Mouse (Mus musculus) ovary, postnatal 10 days (tissue): Measurements from ENCODE around the gene Trappc13.

Source experiments
- DNase-seq: peaks from one replicate; pipeline ENCODE4 v3.0.0; 2022; ENCODE audit warnings: low spot score

The Trappc13 gene

GRCm38 (mm10) chr13:104114827-104115226, 63.4 kb downstream of the Trappc13 start:
- DNase-seq, result no peak

DNA sequence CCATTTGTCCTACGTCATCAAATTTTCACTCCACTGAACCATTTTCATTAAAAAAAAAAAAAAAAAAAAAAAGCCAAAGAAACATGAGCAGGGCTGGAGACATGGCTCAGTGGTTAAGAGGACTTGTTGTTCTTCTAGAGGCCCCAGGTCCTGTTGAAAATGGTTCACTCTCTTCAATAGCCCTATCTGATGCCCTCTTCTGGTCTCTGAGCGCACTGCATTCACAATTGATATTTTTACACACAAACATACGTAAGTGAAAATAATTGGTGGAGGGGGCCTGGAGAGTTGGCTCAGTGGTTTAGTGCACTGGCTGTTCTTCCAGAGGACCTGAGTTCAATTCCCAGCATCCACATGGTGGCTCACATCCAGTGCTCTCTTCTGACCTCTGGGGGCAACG, 64.5 kb downstream of the Trappc13 start:
- DNase-seq, result no peak

GRCm38 (mm10) chr13:104112266-104112900, 65.9 kb downstream of the Trappc13 start:
- no peak for DNase-seq

GRCm38 (mm10) chr13:104110526-104110925, 67.7 kb downstream of the Trappc13 start:
- no peak for DNase-seq

DNA sequence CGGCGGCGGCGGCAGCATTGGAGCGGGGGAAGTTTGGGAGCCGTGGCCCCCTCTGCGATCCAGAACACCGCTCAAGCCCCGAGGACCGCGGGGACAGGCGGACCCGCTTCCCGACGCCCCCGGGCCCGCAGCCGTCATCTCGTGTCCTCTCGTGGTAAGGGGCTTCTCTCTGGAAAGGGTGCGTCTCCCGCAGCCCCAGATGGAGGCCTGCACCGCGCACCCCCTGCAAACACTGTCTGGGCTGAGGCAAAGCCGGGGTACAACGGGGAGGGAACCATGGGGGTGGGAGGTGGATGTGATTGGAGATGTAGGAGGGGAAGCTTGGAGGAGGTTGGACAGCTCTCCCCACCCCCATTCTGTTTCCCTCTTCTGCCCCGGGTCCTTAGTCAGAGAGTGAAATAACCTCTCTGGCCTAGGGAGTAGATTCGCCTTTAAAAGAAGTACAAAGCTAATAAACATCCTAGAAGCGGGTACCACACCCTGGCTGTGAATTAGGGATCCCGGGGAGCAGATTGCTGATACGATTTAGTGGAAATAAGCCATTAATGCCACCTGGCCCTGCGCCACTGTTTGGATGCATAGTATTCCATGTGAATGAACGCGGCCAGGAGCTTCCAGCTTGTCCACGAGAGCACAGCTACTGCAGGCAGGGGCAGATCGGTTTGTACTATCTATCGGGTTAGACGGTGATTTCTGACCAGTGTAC, 68.3 kb downstream of the Trappc13 start:
- DNase-seq, result peak; percentile 10

GRCm38 (mm10) chr13:104109288-104109815, 68.9 kb downstream of the Trappc13 start, which contains the start of the genes Nln and Sgtb:
Nln (minus strand) TSS chr13:104109614.
Sgtb (plus strand) TSS chr13:104109741.
- peak; percentile 58 for DNase-seq

DNA sequence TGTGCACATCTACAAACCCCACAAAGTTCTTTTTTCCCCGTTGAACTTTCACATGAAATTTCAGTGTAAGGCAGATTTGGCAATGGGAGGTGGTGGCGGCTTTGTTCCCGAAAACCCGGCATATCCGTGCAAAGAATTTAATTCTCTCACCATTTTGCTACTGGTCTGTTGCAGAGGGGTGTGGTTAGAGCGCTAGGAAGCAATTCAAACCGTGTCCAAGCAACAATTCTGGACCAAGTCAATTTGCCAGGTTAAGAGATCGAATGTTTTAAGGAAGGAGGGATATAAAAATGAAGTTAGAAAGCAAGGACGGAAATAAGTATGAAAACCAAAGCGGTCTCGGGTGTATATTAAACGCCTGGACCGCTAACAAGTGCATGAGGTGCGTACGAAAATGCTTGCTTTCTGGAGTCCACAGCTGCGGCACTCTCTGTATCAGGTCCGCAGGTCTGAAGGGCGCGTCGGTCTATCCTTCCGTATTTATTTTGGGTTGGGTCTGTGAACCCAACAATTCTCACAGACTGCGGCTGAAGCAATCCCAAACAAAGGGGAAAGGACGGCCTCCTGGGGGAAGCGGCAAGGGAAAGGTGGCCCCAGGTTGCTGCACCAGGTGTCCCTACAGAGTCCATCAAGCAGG, 69.5 kb downstream of the Trappc13 start:
- no peak for DNase-seq

DNA sequence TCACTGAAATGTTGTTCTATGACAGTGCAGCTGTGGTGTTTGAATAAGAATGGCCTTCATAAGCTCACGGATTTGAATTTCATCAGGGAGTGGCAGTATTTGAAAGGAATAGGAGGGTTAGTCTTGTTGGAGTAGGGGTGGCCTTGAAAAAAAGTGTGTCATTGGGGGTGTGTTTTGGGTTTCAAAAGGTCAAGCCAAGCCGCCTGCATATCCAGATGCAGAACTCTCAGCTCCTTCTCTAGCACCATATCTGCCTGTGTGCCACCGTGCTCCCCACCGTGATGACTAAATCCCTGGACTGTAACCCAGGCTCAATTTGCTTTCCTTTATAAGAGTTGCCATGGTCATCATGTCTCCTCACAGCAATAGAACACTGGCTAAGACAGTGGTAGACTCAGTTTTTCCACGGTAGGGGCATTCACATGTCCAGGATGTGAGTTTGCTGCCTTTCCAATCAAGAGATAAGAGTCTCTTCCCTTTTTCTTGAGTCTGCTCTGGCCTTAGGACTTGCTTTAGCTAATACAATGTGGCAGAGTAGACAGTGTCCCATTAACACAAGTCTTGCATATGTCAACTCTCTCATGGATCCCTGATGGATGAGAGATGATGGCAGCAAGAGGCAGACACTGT, 76.5 kb downstream of the Trappc13 start:
- DNase-seq, result no peak

- no peak for DNase-seq
These were observed 77.9 kb downstream of the Trappc13 start for GRCm38 (mm10) chr13:104100416-104100815.

- DNase-seq, result no peak
These were observed 81.1 kb downstream of the Trappc13 start for GRCm38 (mm10) chr13:104097190-104097589.

- DNase-seq, result no peak
These were observed 82.3 kb downstream of the Trappc13 start for GRCm38 (mm10) chr13:104095955-104096354.

GRCm38 (mm10) chr13:104094531-104095385, 83.5 kb downstream of the Trappc13 start:
- no peak for DNase-seq
